Mouse (Mus musculus) heart, embryonic 16.5 days (tissue): ENCODE data around the gene Otud5. TPM values are rescaled to one million over a fixed set of nuclear protein-coding genes. Genes with fewer than 3 reads are reported as not detected.

Experiments
- microRNA counts: library from miRNA; unstranded; fragments of <30 nt; microRNA quantifications from one replicate; lab custom pipeline; 2016
- microRNA-seq: library from miRNA; unstranded; fragments of <30 nt; microRNA quantifications from one replicate; pipeline ENCODE4, GENCODE M21; 2017
- polyA plus RNA-seq: library from polyadenylated mRNA; unstranded; fragments of >200 nt; fragmentation: Nextera tagmentation; extraction: Ambion mirVana; gene quantifications from 2 replicates; pipeline ENCODE4 v1.2.1, GENCODE M21; 2015

The Otud5 gene
- polyA plus RNA-seq, 1 experiment from 2014 or later, result 27.1 TPM

MicroRNA genes within 50 kb of the gene (microRNA counts, 519-probe panel; counts per million panel counts)
- 1,839 counts per million, percentile 16 among the panel's probes with 10 or more counts for microRNA mmu-miR-1198 (lab: Ali Mortazavi, UCI)

Small RNAs within 50 kb of the gene (microRNA-seq; reads per million reads assigned to microRNA genes)
- 18.9 reads per million, percentile 33 among the genes with 10 or more reads in this experiment for gene Mir1198

Other genes starting within 250 kb of the Otud5 start
- 20.8 and 23.0 TPM in 2 replicates for gene Ccdc22, start 235.8 kb upstream of the Otud5 start, polyA plus RNA-seq
- gene Cacna1f, start 234.3 kb upstream of the Otud5 start, polyA plus RNA-seq, result not detected in 2 replicates
- gene Syp, start 202.9 kb upstream of the Otud5 start, polyA plus RNA-seq, result 0.95 and 1.4 TPM in 2 replicates
- 10.0 and 10.5 TPM in 2 replicates for gene Prickle3, start 184.1 kb upstream of the Otud5 start, polyA plus RNA-seq
- gene Plp2, start 170.0 kb upstream of the Otud5 start, polyA plus RNA-seq, result 142 and 150 TPM in 2 replicates
- 0.60 and 1.1 TPM in 2 replicates for gene Magix, start 160.1 kb upstream of the Otud5 start, polyA plus RNA-seq
- gene Gpkow, start 144.2 kb upstream of the Otud5 start, polyA plus RNA-seq, result 33.2 and 33.5 TPM in 2 replicates
- 31.5 and 35.3 TPM in 2 replicates for gene Wdr45, start 127.0 kb upstream of the Otud5 start, polyA plus RNA-seq
- not detected in 2 replicates for gene Gm45208, start 119.1 kb upstream of the Otud5 start, polyA plus RNA-seq
- gene Praf2, start 112.9 kb upstream of the Otud5 start, polyA plus RNA-seq, result 32.4 and 34.0 TPM in 2 replicates
- 4.1 and 8.5 TPM in 2 replicates for gene Ccdc120, start 90.5 kb upstream of the Otud5 start, polyA plus RNA-seq
- 19.1 TPM in 2 replicates for gene Tfe3, start 78.8 kb upstream of the Otud5 start, polyA plus RNA-seq
- 29.8 and 30.7 TPM in 2 replicates for gene Gripap1, start 51.6 kb upstream of the Otud5 start, polyA plus RNA-seq
- 0.46 and 0.54 TPM in 2 replicates for gene Kcnd1, start 19.1 kb upstream of the Otud5 start, polyA plus RNA-seq
- 6.1 and 6.4 TPM in 2 replicates for gene Pim2, start 36.9 kb downstream of the Otud5 start, polyA plus RNA-seq
- 28.9 and 30.5 TPM in 2 replicates for gene Slc35a2, start 42.7 kb downstream of the Otud5 start, polyA plus RNA-seq
- 74.7 and 82.7 TPM in 2 replicates for gene Pqbp1, start 57.9 kb downstream of the Otud5 start, polyA plus RNA-seq
- 114 and 122 TPM in 2 replicates for gene Timm17b, start 58.0 kb downstream of the Otud5 start, polyA plus RNA-seq
- not detected in 2 replicates for gene Gm10491, start 66.5 kb downstream of the Otud5 start, polyA plus RNA-seq
- gene Gm10490, start 68.2 kb downstream of the Otud5 start, polyA plus RNA-seq, result not detected in 2 replicates
- 0.32 and 0.42 TPM in 2 replicates for gene Pcsk1n, start 78.5 kb downstream of the Otud5 start, polyA plus RNA-seq
- gene Eras, start 87.2 kb downstream of the Otud5 start, polyA plus RNA-seq, result not detected in 2 replicates
- 26.1 and 26.7 TPM in 2 replicates for gene Hdac6, start 106.5 kb downstream of the Otud5 start, polyA plus RNA-seq
- gene Gata1, start 136.7 kb downstream of the Otud5 start, polyA plus RNA-seq, result 1.1 and 1.4 TPM in 2 replicates
- gene Glod5, start 177.1 kb downstream of the Otud5 start, polyA plus RNA-seq, result 0.74 and 0.77 TPM in 2 replicates
- 31.3 and 33.7 TPM in 2 replicates for gene Suv39h1, start 233.4 kb downstream of the Otud5 start, polyA plus RNA-seq
- gene Was, start 249.1 kb downstream of the Otud5 start, polyA plus RNA-seq, result 0.62 and 2.2 TPM in 2 replicates